Mouse (Mus musculus): ENCODE data around the gene Ss18l1. TPM values are rescaled to one million over a fixed set of nuclear protein-coding genes. Genes with fewer than 3 reads are reported as not detected.

Gene Ss18l1
- polyA plus RNA-seq, 1 experiment from 2014 or later = 0.88 TPM

GRCm38 (mm10) chr2:180087472-180087871 lies 45.2 kb downstream of the Ss18l1 start:
- WGBS (ENCODE audit: insufficient replicate concordance) = 76% methylated on average over 4 of the region's 4 CpGs
- no peaks in the 10 kb centered on the region for H3K36me3 ChIP-seq (replicated peaks)
- no peak overlapping the region for H3K27ac ChIP-seq (replicated peaks)
- no peak for ATAC-seq (ENCODE audit: insufficient read depth)
- no peak overlapping the region for H3K9ac ChIP-seq
- no peak overlapping the region for H3K4me2 ChIP-seq
- H3K4me3 ChIP-seq (replicated peaks) = no peak overlapping the region
- H3K27me3 ChIP-seq = no peaks in the 10 kb centered on the region
- H3K9me3 ChIP-seq (replicated peaks) = no peaks in the 10 kb centered on the region
- no peaks in the 10 kb centered on the region for H3K4me1 ChIP-seq (replicated peaks)

- Histone ChIP-seq H3K4me2 (no peak overlapping the region), H3K36me3 (replicated peaks) (no peaks in the 10 kb centered on the region), H3K9me3 (replicated peaks) (no peaks in the 10 kb centered on the region), H3K4me3 (replicated peaks) (no peak overlapping the region), H3K9ac (no peak overlapping the region), H3K27me3 (0 out of 2 replicates have a peak, but pooled peaks cover under 1% of the 10 kb centered on the region), H3K4me1 (replicated peaks) (no peaks in the 10 kb centered on the region), H3K27ac (replicated peaks) (no peak overlapping the region)
- ATAC-seq (ENCODE audit: insufficient read depth) = no peak
- WGBS (ENCODE audit: insufficient replicate concordance) = 56% methylated on average over 11 of the region's 11 CpGs
Observed at GRCm38 (mm10) chr2:180090285-180090684, 48.0 kb downstream of the Ss18l1 start.

GRCm38 (mm10) chr2:180095711-180096110 lies 53.4 kb downstream of the Ss18l1 start:
- H3K9me3 ChIP-seq (replicated peaks) = no peaks in the 10 kb centered on the region
- ATAC-seq (ENCODE audit: insufficient read depth) = no peak

GRCm38 (mm10) chr2:180097585-180097984 lies 55.3 kb downstream of the Ss18l1 start:
- no peak for ATAC-seq (ENCODE audit: insufficient read depth)
- Histone ChIP-seq H3K9ac (no peak overlapping the region), H3K27ac (replicated peaks) (no peak overlapping the region), H3K4me2 (no peak overlapping the region), H3K36me3 (replicated peaks) (no peaks in the 10 kb centered on the region), H3K9me3 (replicated peaks) (no peaks in the 10 kb centered on the region), H3K4me3 (replicated peaks) (no peak overlapping the region), H3K4me1 (replicated peaks) (peaks cover 7% of the 10 kb centered on the region; the same call in 1 of the 2 replicates), H3K27me3 (peaks cover 67% of the 10 kb centered on the region)
- WGBS (ENCODE audit: insufficient replicate concordance) = 30% methylated on average over 3 of the region's 3 CpGs

More at GRCm38 (mm10) chr2:180095711-180096110, 53.4 kb downstream of the Ss18l1 start:
- Histone ChIP-seq H3K36me3 (replicated peaks) (no peaks in the 10 kb centered on the region), H3K4me3 (replicated peaks) (no peak overlapping the region), H3K27me3 (peaks cover 49% of the 10 kb centered on the region), H3K9ac (no peak overlapping the region), H3K4me2 (no peak overlapping the region), H3K4me1 (replicated peaks) (peaks cover 7% of the 10 kb centered on the region; the same call in 1 of the 2 replicates), H3K27ac (replicated peaks) (no peak overlapping the region)
- WGBS (ENCODE audit: insufficient replicate concordance) = 22% methylated on average over 5 of the region's 5 CpGs

GRCm38 (mm10) chr2:180098167-180098566 lies 55.9 kb downstream of the Ss18l1 start:
- Histone ChIP-seq H3K4me3 (replicated peaks) (no peak overlapping the region), H3K9ac (no peak overlapping the region), H3K4me2 (no peak overlapping the region), H3K4me1 (replicated peaks) (peaks cover 7% of the 10 kb centered on the region; the same call in 1 of the 2 replicates), H3K36me3 (replicated peaks) (no peaks in the 10 kb centered on the region), H3K27ac (replicated peaks) (no peak overlapping the region), H3K9me3 (replicated peaks) (no peaks in the 10 kb centered on the region), H3K27me3 (peaks cover 73% of the 10 kb centered on the region)
- peak; percentile 51 for ATAC-seq (ENCODE audit: insufficient read depth)
- WGBS (ENCODE audit: insufficient replicate concordance) = 6% methylated on average over 5 of the region's 5 CpGs

- Histone ChIP-seq H3K36me3 (replicated peaks) (no peaks in the 10 kb centered on the region), H3K4me1 (replicated peaks) (peaks cover 19% of the 10 kb centered on the region), H3K9me3 (replicated peaks) (no peaks in the 10 kb centered on the region), H3K27me3 (peaks cover 87% of the 10 kb centered on the region), H3K9ac (no peak overlapping the region), H3K4me2 (no peak overlapping the region), H3K27ac (replicated peaks) (no peak overlapping the region), H3K4me3 (replicated peaks) (no peak overlapping the region)
- 4% methylated on average over 15 of the region's 15 CpGs for WGBS (ENCODE audit: insufficient replicate concordance)
- no peak for ATAC-seq (ENCODE audit: insufficient read depth)
Observed at GRCm38 (mm10) chr2:180099529-180099928, 57.2 kb downstream of the Ss18l1 start.

GRCm38 (mm10) chr2:180103151-180103977 lies 61.1 kb downstream of the Ss18l1 start:
- Histone ChIP-seq H3K9ac (no peak overlapping the region), H3K27me3 (peaks cover 94% of the 10 kb centered on the region), H3K27ac (replicated peaks) (no peak overlapping the region), H3K4me2 (peak overlapping the region; percentile 75), H3K9me3 (replicated peaks) (no peaks in the 10 kb centered on the region), H3K4me1 (replicated peaks) (peaks cover 18% of the 10 kb centered on the region), H3K36me3 (replicated peaks) (no peaks in the 10 kb centered on the region), H3K4me3 (replicated peaks) (peak overlapping the region; percentile 52)
- ATAC-seq (ENCODE audit: insufficient read depth) = no peak
- 4% methylated on average over 57 of the region's 57 CpGs for WGBS (ENCODE audit: insufficient replicate concordance)

- H3K27me3 ChIP-seq = peaks cover 87% of the 10 kb centered on the region
- under 1% methylated on average over 84 of the region's 87 CpGs for WGBS (ENCODE audit: insufficient replicate concordance)
- H3K36me3 ChIP-seq (replicated peaks) = no peaks in the 10 kb centered on the region
- H3K4me1 ChIP-seq (replicated peaks) = peaks cover 18% of the 10 kb centered on the region
- H3K27ac ChIP-seq (replicated peaks) = no peak within 1 kb of the TSS
- no peak within 1 kb of the TSS for H3K9ac ChIP-seq
- ATAC-seq (ENCODE audit: insufficient read depth) = peak; percentile 70
- H3K4me3 ChIP-seq (replicated peaks) = peak within 1 kb of the TSS; percentile 52
- H3K4me2 ChIP-seq = peak within 1 kb of the TSS; percentile 75
- H3K9me3 ChIP-seq (replicated peaks) = no peaks in the 10 kb centered on the region
Observed at GRCm38 (mm10) chr2:180103978-180104658, 61.8 kb downstream of the Ss18l1 start, which contains the start of gene Hrh3. Gene Hrh3 (minus strand): TSS chr2:180104488.

GRCm38 (mm10) chr2:180104659-180105377 lies 62.5 kb downstream of the Ss18l1 start:
- H3K4me1 ChIP-seq (replicated peaks) = peaks cover 15% of the 10 kb centered on the region
- H3K4me2 ChIP-seq = peak overlapping the region; percentile 75
- H3K9ac ChIP-seq = no peak overlapping the region
- peaks cover 80% of the 10 kb centered on the region for H3K27me3 ChIP-seq
- peak overlapping the region; percentile 52; the same call in 1 of the 2 replicates for H3K4me3 ChIP-seq (replicated peaks)
- H3K9me3 ChIP-seq (replicated peaks) = no peaks in the 10 kb centered on the region
- 8% methylated on average over 24 of the region's 24 CpGs for WGBS (ENCODE audit: insufficient replicate concordance)
- H3K36me3 ChIP-seq (replicated peaks) = no peaks in the 10 kb centered on the region
- H3K27ac ChIP-seq (replicated peaks) = no peak overlapping the region
- peak; percentile 33; the same call in 1 of the 2 replicates for ATAC-seq (ENCODE audit: insufficient read depth)

GRCm38 (mm10) chr2:180105441-180106190 lies 63.3 kb downstream of the Ss18l1 start:
- H3K4me3 ChIP-seq (replicated peaks) = no peak overlapping the region
- no peak overlapping the region for H3K27ac ChIP-seq (replicated peaks)
- no peaks in the 10 kb centered on the region for H3K9me3 ChIP-seq (replicated peaks)
- H3K4me2 ChIP-seq = no peak overlapping the region
- H3K9ac ChIP-seq = no peak overlapping the region
- H3K4me1 ChIP-seq (replicated peaks) = peaks cover 15% of the 10 kb centered on the region
- no peaks in the 10 kb centered on the region for H3K36me3 ChIP-seq (replicated peaks)
- H3K27me3 ChIP-seq = peaks cover 76% of the 10 kb centered on the region
- WGBS (ENCODE audit: insufficient replicate concordance) = 28% methylated on average over 8 of the region's 8 CpGs
- no peak for ATAC-seq (ENCODE audit: insufficient read depth)
